Mouse (Mus musculus) cortical plate, adult 2 months (tissue): ENCODE measurements at regions not wholly inside any gene's neighbourhood (a gene's known extent, or its start where the extent isn't known, plus 50 kb on each side); places are given as distances from the start of the nearest gene placed in this dataset.
"Not testable (repeated sequence)": the region's sequence is repeated elsewhere in the genome, so short reads cannot be mapped to it uniquely, and the experiment has no call there.

Source experiments
- H3K27ac ChIP-seq: fragments of 200-500 bp; 2 replicates; pipeline ENCODE4 v1.5.1; 2012; ENCODE audit warnings: low read length, control low read depth, inconsistent platforms; ENCODE audit not compliant: insufficient read depth
- H3K4me1 ChIP-seq: fragments of 200-500 bp; 2 replicates; pipeline ENCODE4 v1.6.1; 2011; ENCODE audit warnings: low read length; ENCODE audit not compliant: control insufficient read depth, insufficient read depth
- H3K4me3 ChIP-seq: fragments of 200-500 bp; 2 replicates; pipeline ENCODE4 v1.5.1; 2011; ENCODE audit warnings: mild to moderate bottlenecking, low read length, control low read depth; ENCODE audit not compliant: insufficient read depth

GRCm38 (mm10) chr17:13432256-13432655, 77.9 kb downstream of the Tcp10c start:
- not testable (repeated sequence) for H3K4me1 ChIP-seq, H3K4me3 ChIP-seq, H3K27ac ChIP-seq

DNA sequence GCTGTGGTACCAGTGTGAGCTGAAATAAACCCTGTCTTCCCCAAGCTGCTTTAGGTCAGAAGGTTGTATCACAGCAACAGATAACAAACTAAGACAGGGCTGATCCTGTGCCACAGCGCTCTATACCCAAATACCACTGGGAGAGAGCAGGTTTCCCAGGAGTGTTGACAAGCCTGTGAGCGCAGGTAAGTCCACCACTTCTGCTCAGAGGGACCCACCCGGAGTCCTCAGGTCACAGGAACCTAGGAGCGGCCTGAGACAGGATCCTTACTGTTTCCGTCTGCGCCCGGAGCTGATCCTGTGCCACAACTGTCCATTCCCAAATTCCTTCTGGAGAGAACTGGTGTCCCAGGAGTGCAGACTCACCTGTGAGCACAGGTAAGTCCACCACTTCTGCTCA, 79.8 kb downstream of the Tcp10c start:
- H3K27ac ChIP-seq, H3K4me3 ChIP-seq: not testable (repeated sequence)

DNA sequence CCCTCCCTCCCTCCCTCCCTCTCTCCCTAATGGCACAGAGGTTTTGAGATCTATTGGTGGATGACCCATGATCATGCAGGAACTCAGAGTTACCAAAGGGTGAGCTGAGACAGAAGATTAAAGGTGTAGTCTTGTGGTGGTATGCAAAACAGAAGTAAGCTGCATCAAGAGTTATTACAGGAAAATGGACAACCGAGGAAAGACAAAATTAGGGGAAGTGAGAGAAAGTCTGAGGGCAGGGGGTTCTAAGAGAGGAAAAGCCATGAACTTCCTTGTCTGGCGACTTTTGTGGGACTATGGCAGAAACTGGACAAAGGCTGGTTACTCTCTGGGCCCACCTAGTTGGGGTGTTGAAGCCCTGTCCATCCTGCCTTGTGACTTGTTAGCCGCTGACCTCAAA, 84.4 kb downstream of the Tcp10c start:
- H3K27ac ChIP-seq, H3K4me3 ChIP-seq: not testable (repeated sequence)

More for the DNA sequence above, 79.8 kb downstream of the Tcp10c start:
- H3K4me1 ChIP-seq = not testable (repeated sequence)

GRCm38 (mm10) chr17:13440708-13441530, 86.5 kb downstream of the Tcp10c start:
- not testable (repeated sequence) for H3K4me3 ChIP-seq, H3K27ac ChIP-seq, H3K4me1 ChIP-seq

More for the DNA sequence above, 84.4 kb downstream of the Tcp10c start:
- H3K4me1 ChIP-seq = not testable (repeated sequence)

DNA sequence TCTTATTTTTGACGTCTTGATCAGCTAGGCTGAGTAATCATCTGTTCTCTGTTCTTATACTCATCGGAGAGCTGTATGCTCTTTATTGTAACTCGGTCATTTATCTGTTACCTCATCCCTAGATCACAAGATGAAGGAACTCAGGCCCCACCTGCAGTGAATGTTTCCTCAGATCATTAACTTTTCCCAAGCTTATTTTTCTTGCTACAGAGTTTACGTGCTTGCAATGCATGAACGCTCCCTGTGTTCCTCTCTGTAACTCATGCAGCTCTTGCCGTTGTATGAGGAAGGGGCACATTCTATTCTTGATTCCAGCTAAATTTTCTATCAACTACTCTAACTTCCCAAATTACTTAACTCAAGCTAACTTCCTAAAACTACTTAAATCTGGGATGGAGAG, 87.9 kb downstream of the Tcp10c start:
- not testable (repeated sequence) for H3K27ac ChIP-seq, H3K4me3 ChIP-seq, H3K4me1 ChIP-seq

GRCm38 (mm10) chr17:13456869-13457600, 102.7 kb downstream of the Tcp10c start:
- not testable (repeated sequence) for H3K4me3 ChIP-seq, H3K27ac ChIP-seq, H3K4me1 ChIP-seq

- not testable (repeated sequence) for H3K4me1 ChIP-seq, H3K27ac ChIP-seq
Observed at GRCm38 (mm10) chr17:13457942-13458341, 103.6 kb downstream of the Tcp10c start.

GRCm38 (mm10) chr17:13458814-13459213, 104.4 kb downstream of the Tcp10c start:
- not testable (repeated sequence) for H3K27ac ChIP-seq, H3K4me1 ChIP-seq, H3K4me3 ChIP-seq

More at GRCm38 (mm10) chr17:13457942-13458341, 103.6 kb downstream of the Tcp10c start:
- H3K4me3 ChIP-seq = not testable (repeated sequence)

- not testable (repeated sequence) for H3K4me3 ChIP-seq, H3K27ac ChIP-seq, H3K4me1 ChIP-seq
Observed at GRCm38 (mm10) chr17:13462663-13463062, 108.3 kb downstream of the Tcp10c start.

GRCm38 (mm10) chr17:13465822-13466221, 111.5 kb downstream of the Tcp10c start:
- H3K27ac ChIP-seq, H3K4me1 ChIP-seq: not testable (repeated sequence)

GRCm38 (mm10) chr17:13469867-13470380, 115.6 kb downstream of the Tcp10c start:
- not testable (repeated sequence) for H3K27ac ChIP-seq

More at GRCm38 (mm10) chr17:13465822-13466221, 111.5 kb downstream of the Tcp10c start:
- H3K4me3 ChIP-seq = not testable (repeated sequence)

More at GRCm38 (mm10) chr17:13469867-13470380, 115.6 kb downstream of the Tcp10c start:
- H3K4me3 ChIP-seq, H3K4me1 ChIP-seq: not testable (repeated sequence)
